Mouse (Mus musculus): ENCODE measurements around the gene Myo1h.
A peak's percentile ranks its signal among the peaks of the same experiment; 100 is the strongest.

Myo1h gene

DNA sequence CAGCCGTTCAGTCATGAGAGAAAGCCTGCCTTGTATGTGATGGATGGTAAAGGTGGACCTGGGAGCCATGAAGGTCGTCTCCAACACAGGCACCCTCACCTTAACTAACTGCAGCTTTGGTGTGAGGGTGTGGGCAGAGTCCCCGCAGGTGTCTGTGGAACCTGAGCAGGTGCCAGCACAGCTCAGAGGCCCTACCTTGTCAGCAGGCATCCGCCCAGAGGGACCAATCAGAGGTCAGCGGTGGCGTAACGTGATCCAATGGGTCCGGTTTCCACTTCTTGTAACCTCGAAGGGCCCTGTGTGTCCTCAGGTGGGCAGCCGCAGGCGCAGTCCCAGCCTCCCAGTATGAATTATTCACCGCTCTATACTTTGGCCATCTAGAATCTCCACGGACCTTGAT is at the start of gene Myo1h:
Gene Myo1h, plus strand, starts transcription at position 293 of the 400 bp plus-strand sequence.
- DNase-seq (ENCODE audit: low read depth) = no peak

DNA sequence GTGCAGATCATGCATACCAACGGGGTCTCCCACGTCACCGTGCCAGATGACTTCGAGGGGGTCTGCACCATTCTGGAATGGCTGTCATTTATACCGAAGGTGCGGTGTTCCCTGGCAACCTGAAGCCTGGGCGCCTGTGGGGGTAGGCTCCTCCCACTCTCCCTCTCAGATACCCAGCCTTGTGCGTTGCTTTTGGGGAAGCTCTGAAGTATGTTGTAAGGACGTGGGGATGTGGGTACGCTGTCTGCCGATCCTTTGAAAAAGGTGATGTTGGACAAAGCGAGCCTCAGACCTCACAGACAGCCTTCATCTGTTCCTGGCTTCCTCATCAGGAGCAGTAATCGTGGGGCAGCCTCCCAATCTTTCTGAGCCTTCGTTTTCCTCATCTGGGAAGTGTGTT is 49.2 kb upstream of the Myo1h start:
- DNase-seq (ENCODE audit: low read depth) = no peak

DNA sequence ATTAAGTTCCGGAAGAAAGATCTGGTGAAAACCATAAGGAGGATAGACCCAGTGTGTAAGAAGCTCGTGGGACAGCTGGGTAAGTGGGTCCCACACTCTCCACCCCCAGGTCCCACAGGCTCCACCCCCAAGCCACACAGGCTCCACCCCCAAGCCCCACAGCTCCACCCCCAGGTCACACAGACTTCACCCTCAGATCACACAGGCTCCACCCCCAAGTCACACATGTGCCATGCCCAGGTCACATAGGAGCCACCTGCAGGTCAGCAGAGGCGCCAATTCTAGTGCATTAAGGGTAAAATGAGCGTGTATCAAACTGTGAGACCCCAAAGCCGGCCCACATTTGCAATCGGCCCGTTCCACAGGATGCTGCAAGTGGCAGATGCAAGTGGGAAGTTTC is 42.5 kb upstream of the Myo1h start:
- DNase-seq (ENCODE audit: low read depth) = no peak

DNA sequence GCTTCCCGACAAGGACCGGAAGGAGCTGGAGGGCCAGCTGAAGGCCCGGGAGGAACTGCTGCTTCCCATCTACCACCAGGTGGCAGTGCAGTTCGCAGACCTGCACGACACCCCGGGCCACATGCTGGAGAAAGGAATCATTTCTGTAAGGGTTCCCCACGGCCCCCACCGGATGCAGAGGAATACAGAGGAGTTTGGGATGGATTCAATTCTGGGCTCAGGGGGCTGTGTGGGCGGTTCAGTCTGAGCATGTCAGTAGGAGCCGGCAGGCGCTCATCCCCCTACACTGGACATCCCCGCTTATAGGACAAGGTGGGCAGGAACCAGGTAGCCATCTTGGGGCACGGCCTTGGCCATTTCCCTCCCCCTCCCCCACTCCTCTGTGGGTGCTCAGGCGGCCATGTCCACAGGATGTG is 40.8 kb upstream of the Myo1h start:
- DNase-seq (ENCODE audit: low read depth) = peak; percentile 34

DNA sequence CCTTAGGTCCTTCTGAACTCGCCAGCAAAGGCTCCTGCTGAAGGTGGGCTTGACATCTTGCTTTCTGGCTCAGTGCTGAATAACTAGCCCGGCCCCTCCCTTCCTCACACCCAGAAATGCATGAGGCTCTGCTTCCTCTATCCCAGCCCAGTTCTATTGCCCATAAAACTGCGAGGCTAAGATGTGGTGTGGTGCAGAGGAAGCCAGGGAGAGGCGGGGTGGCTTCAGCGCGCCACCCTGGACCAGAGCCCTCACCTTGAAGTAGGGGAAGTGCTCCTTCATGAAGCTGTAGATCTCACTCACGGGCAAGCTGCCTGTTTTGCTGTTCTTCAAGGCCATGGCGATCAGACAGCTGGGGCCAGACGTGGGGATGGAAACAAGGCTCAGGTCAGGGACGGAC is 29.5 kb upstream of the Myo1h start:
- no peak for DNase-seq (ENCODE audit: low read depth)

DNA sequence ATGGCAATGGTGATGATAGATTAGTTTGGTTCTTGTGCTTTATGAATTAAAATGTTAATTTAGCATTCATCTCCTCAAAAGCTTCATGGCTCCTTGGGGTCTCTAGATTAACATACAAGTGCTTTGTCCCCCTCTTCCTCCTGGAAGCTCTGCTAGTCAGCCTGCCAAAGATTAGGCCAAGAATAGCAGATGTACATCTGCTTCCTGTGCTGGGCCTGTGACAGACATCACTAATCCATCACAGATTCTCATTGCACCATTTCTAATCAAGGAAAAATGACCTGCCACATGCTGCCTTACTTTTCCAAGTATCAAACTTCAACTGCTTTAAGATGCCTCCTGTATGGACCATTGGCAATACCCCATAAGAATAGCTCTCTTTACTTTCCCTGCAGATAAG is 27.5 kb upstream of the Myo1h start:
- DNase-seq (ENCODE audit: low read depth) = no peak

DNA sequence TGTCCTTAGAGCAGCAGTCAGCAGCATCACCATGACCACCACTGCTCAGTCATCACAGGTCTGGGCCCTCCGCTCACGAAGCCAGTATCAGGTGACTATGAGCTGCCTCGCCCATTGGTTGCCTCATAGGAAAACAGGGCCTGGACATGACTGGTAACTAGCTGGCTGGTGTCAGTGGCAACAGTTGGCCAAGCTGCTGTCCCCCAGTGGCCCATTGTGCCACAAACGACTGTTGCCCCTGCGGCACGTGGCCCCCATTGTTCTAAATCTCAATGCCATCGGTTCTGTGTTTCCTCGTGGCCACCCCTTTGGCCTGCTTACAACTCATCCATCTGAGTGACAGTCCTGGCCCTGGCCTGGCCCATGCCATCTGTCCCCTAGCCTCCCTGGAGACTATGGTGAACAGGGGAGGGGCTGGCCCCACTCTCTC is 24.9 kb upstream of the Myo1h start:
- no peak for DNase-seq (ENCODE audit: low read depth)

DNA sequence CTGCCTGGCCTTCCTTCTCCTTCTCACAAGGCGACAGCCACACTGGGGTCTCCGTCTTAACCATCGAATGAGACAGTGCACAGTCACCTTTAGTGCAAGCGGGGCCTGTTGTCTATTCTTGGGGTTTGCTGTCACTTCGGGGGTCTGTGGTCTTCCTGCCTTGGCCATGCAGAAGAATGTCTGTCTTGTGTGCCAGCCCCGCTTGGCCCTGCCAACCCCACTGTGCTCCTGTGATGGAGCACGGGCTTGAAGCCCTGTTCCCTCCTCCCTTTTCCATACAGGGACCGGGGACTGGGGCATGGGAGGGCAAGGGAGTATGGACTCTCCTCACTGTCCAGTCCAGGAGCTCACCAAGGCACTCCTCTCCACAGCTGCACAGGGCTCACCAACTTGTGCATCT is 24.2 kb upstream of the Myo1h start:
- DNase-seq (ENCODE audit: low read depth) = no peak

DNA sequence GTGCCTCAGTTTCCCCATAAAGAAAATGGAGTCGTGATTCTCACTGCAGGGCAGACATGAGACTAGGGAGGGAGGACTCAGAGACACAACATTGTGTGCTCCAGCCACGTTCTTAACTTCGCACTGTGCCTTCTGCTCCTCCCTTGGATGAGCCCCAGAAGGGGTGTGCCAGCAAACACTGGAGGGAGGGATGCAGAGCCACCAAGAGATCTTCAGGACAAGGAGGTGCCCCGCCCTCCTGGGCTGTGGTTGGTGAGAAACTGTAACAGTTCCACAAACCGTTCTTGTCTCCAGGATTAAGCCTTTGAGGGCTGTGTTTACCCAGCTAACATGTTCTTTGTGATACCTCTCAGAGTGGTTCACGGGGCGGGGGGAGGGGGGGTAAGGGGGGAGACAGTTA is 20.3 kb upstream of the Myo1h start:
- no peak for DNase-seq (ENCODE audit: low read depth)

DNA sequence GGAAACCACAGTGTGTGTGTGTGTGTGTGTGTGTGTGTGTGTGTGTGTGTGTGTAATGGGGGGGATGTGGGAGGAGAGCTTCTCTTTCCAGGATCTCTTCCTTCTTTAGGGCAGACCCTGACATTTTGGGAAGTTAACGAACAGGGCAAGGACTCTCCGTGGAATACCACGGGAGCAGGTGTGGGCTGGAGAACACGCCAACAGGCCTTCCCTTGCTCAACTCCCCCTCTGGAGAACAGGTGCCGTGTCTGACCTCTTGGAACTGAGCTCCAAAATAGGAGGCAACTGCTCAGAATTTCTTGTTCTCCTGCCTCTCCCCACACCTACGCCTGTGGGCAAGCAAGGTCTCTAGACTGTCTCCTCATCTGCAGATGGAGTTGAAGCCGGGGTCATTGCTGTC is 19.5 kb upstream of the Myo1h start:
- no peak for DNase-seq (ENCODE audit: low read depth)

DNA sequence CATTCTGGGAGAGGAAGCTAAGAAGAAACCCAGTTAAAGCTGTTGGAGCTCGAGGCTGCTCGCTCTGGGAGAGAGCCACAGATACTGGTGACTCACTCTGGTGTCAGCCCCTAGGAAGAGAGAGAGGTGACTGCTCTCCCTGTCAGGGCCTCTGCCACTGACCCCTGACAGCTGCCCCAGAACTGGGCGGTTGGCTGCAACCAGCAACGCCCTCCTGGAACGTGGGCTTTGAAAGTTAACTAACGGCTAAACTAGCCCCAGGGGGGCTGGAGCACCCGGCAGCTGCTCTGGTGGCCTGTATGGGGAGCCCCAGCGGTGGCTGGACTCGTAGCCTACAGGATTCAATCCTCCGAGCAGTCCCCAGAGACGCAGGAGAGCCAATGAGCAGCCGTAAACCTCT is 19.0 kb upstream of the Myo1h start:
- no peak for DNase-seq (ENCODE audit: low read depth)

DNA sequence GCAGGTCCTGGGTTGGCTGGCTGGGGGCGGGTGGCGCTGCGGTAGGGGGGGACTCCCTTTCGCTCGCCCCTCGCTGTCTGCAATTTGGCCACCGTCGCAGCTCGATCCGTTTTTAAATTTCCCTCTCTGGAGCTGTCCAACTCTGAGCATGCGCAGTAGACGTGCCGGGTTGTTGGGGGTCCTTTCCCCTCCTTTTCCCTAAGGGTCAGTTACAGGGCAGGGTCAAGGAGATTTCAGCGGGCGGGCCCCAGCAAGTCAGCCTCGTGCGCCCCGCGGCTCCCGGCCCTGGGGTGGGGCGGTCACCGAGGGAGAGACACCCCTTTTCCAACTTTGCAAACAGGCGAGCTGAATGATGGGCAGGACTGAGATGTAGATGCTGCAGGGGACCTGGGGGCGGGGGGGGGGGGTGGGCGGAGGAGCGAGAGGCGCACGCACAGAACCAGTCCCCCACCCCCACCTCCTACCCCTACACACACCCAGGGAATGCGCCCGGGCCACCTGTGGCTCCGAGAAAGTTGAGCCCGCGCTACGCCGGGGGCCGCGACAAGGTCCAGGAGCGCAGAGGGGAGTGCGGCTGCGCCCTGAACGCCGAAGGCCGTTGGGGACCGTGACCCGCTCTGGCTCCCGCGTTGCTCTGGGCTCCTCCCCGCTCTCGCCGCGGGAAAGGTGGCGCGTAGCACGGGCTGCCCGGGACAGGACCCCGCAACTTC is 15.1 kb upstream of the Myo1h start, which contains the start of gene Foxn4:
Gene Foxn4, minus strand, starts transcription at position 115 of the 710 bp plus-strand sequence.
- no peak for DNase-seq (ENCODE audit: low read depth)

DNA sequence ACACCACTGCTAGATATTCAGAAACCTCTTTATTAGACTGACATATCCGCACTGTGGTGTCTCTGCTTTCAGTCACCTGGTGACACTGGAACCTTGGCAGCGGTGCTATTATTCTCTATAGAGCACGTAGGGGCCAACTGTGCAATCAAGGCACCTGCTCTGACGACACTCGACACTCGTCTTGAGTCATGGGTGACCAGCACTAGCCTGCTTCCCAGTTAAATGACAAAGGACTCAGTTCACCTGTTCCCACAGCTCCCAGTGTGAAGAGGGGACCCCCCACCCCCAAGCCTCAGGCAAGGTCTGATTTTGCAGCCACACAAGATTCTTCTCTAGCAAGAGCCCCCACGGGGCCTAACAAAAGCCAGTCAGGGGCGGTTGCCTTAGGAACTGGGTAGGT is 13.6 kb upstream of the Myo1h start:
- no peak for DNase-seq (ENCODE audit: low read depth)

DNA sequence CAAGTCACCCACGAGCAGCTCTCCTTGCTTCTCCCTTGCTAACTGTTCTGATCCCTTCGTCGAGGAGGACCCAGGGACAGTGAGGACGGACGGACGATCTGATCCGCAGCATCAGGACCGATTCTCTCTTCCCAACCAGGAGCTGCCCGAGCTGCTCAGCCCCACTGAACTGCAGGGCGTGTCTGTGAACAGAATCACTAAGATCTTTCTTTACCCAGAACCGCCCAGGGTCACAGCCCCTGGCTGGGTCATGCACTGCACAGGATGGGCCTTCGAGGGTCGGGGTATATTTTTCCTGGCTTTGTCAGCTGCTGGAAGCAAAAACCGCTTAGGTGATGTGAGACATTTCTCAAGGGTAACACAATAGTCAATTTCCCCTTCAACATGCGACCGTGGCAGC is 13.0 kb upstream of the Myo1h start:
- no peak for DNase-seq (ENCODE audit: low read depth)

DNA sequence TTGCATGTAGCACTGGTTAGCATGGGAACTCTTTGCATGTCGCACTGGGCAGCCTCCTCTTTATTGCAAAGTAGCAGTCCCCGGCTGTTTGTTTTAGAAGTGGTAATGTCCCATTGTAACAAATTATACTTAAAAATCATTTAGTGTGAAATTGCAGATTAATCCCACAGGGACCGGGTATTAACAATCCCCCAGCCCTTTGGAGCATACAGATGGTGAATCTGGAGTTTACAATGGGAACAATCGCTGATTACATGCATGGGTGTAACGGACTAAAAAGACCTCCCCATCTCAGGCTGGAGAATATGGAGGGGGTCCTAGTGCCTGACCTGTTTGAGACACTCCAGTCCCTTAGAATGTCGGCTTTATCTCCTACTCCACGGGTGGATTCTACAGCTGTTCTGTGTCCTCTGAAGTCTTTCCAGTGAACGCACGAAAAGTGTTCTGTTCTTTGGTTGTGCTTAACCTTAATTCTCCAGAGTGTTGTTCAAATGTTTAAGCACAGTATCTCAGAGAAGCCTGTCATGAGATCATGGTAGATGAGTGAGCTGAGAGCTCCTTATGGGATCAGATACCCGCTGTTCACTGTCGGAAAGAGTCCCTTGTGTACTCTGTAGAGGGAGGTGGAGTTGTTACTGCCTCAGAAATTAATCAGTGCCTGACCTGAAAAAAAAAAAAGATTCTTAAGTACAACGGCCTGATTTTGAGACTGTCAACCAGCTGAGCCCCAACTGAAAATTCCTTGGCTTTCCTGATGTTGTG is 9.4 kb upstream of the Myo1h start:
- no peak for DNase-seq (ENCODE audit: low read depth)

DNA sequence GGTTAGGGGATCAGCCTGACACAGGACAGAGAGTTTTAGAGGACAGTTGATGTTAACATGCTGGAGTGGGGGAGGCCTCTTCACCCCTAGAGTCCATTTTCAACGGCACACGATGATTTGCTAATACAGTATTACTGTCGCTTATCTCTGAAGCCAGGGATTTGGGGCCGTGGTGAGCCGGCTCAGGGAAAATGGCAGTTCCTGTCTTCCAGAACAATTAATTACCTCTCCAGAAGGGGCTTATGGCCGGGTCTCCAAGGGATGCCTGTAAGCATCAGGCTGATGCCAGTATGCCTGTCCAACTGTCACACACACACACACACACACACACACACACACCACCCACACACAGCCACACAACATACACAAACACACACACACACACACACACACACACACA is 6.6 kb upstream of the Myo1h start:
- DNase-seq (ENCODE audit: low read depth) = no peak

DNA sequence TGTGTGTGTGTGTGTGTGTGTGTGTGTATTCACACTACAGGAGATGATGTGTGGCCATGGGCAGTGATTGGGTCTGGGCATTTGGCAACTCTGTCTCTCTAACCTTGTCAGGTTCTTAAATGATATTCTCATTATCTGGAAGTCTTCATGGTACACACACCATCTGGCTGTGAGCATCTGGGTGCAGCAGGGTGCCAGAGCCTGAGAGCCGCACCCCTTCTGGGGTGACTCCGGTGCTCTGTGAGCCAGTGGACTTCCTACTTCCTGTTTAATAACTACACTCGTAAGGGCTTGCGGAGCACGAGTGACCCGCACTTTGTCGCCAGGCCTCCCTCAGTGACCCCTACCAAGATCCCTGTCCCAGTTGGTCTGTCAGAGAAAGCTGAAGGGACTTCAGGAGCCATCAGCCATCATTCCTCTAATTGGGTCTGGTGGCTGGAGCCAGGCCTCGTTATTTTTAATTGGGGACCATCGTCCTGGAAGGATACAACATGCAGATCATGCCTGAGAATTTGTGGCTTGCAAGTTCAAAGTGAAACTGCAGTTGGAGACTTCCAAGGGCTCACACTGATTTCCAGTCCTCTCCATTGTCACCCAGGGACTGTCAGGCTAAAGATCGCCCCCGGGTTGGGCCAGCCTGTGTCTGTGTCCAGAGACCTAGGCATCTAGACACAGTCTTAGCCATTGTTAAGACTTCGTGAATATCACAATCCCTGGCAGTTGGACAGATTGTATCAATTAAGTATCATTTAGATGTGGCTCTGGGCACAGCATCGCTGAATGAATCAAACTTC is 4.2 kb upstream of the Myo1h start:
- DNase-seq (ENCODE audit: low read depth) = no peak

DNA sequence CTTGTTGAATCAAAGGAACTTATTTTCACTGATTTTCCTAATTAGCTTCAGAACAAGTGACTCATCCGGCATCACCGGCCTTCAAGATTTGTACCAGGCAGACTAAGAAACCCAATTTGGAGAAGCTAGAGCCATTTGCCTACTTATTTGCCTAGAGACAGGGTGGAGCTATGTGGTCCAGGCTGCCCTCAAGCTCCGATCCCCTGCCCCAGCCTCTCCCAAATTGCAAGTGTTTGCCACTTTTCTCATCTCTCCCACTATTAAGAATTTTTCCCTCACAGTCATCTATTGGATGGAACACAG is 3.6 kb upstream of the Myo1h start:
- no peak for DNase-seq (ENCODE audit: low read depth)

DNA sequence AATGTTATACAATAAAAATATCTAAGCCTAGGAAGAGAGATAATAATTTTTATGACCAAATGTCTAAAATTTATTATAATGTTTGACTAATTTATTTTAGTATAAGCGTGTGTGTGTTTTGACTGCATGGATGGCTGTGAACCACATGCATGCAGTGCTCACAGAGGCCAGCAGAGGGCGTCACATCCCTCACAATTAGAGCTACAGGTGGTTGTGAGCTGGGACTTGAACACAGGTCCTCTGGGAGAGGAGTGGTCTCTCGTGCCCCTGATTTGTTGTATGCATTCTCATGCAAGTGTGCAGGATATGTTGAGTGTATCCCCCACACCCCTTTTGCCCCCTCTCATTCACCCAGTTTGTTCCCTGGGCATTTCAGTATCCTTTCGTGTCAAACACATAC is 2.9 kb upstream of the Myo1h start:
- no peak for DNase-seq (ENCODE audit: low read depth)

DNA sequence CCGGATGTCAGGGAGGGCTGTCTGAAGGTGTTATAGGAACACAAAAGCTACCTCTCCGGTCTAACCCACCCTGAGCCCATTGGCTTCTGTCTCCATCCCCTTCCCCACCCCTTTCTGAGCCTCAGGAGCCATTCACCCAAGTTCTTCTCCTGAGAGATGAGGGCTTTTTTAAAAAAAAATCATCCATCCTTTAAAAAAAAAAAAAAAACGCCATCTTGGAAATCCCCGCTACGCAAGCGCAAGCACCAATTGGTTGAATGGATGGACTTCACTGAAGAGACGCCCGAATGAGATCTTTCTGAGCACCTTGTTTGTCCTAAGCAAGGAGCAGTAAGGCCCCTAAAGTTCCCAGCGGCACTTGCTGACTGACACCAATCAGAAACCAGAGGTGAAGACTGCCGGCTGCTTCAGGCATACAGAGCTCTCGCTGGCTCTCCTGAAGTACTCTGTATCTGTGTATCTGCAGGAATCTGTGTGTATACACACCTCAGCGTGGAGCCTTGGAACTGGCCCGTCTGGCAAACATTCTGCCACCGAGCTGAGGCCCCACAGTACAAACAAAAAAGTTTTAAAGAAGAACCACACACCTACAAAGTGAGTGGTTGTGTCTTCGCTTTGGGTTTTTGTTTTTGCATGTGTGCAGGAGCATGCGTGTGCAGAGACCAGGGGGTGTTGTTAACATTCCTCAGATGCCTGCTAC is 1.9 kb upstream of the Myo1h start:
- DNase-seq (ENCODE audit: low read depth) = no peak

DNA sequence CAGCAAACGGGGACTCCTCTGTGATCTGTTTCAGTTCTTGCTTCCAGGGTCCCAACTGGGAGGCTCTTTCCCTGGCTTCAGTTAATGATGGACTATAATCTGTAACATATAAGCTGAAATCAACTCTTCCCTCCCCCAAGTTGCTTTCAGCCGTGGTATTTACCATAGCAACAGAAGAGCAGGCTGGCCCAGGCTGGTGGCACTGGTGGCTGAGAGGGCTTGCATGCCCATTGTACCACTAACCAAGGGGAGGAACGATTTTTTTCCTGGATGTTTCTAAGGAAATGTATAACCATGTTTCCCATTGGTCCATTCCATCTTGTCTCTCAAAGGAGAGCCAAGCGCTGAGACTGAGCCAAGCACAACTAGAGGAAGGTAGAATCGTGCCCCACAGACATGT is 570 bp upstream of the Myo1h start:
- DNase-seq (ENCODE audit: low read depth) = no peak

DNA sequence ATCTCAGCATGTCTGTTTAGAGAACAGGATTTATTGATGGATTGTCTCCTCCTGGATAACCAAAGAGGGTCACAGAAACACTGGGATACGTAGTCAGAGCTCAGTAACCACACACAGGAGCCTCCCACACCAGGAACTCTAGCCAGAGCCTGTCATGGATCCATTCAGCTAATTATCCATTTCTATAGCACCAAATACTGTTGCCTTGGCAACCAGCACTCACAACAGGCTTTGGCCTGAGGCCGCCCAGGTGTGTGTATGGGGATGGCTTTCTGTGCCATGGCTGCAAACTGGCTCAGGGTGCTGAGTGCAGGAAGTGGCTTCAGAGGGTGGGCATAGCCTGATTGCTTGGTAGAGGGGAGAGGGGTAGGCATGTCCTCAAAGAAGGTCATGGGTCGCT is 1.0 kb downstream of the Myo1h start:
- DNase-seq (ENCODE audit: low read depth) = no peak

Measured in c-Kit-positive CD71-positive TER-119-negative erythroid progenitor cells, embryonic 14.5 days (primary cell).